Mouse (Mus musculus): ENCODE results near the gene Rgl2. TPM values are rescaled to one million over a fixed set of nuclear protein-coding genes. Genes with fewer than 3 reads are reported as not detected.
A peak's percentile ranks its signal among the peaks of the same experiment; 100 is the strongest.

Gene Rgl2
- polyA plus RNA-seq, 1 experiment from 2014 or later = 27.2 TPM

- peak overlapping the region; percentile 75 for H3K4me3 ChIP-seq (ENCODE audit: low read depth, low read length)
- DNase-seq (ENCODE audit: low spot score) (no peak), ATAC-seq (no peak)
- peak overlapping the region; percentile 74 for H3K4me2 ChIP-seq (ENCODE audit: low read length)
- H3K4me1 ChIP-seq (ENCODE audit: control insufficient read depth, insufficient read depth, low read length) = peaks cover 22% of the 10 kb centered on the region
- H3K9ac ChIP-seq (ENCODE audit: low read length) = peak overlapping the region; percentile 83
- H3K27me3 ChIP-seq (replicated peaks; ENCODE audit: control insufficient read depth, insufficient read depth, low read length) = no peaks in the 10 kb centered on the region
- peaks cover 57% of the 10 kb centered on the region for H3K36me3 ChIP-seq (ENCODE audit: control insufficient read depth, insufficient read depth, low read length)
- peak overlapping the region; percentile 80 for H3K27ac ChIP-seq (ENCODE audit: low read depth, low read length)
- 10% methylated on average over 10 of the region's 10 CpGs for WGBS
- H3K9me3 ChIP-seq (replicated peaks; ENCODE audit: control insufficient read depth, low read length) = no peaks in the 10 kb centered on the region
Measured at GRCm38 (mm10) chr17:33956336-33956735, 27.0 kb downstream of the Rgl2 start.

GRCm38 (mm10) chr17:33957493-33957892 is 28.1 kb downstream of the Rgl2 start:
- Histone ChIP-seq H3K36me3 (ENCODE audit: control insufficient read depth, insufficient read depth, low read length) (peaks cover 58% of the 10 kb centered on the region), H3K4me1 (ENCODE audit: control insufficient read depth, insufficient read depth, low read length) (peaks cover 16% of the 10 kb centered on the region), H3K9ac (ENCODE audit: low read length) (no peak overlapping the region), H3K27ac (ENCODE audit: low read depth, low read length) (no peak overlapping the region), H3K27me3 (replicated peaks; ENCODE audit: control insufficient read depth, insufficient read depth, low read length) (no peaks in the 10 kb centered on the region), H3K4me3 (ENCODE audit: low read depth, low read length) (no peak overlapping the region), H3K9me3 (replicated peaks; ENCODE audit: control insufficient read depth, low read length) (no peaks in the 10 kb centered on the region), H3K4me2 (ENCODE audit: low read length) (no peak overlapping the region)
- DNase-seq (ENCODE audit: low spot score) (no peak), ATAC-seq (no peak)
- WGBS = 92% methylated on average over 6 of the region's 6 CpGs

- ATAC-seq (no peak), DNase-seq (ENCODE audit: low spot score) (no peak)
- H3K36me3 ChIP-seq (ENCODE audit: control insufficient read depth, insufficient read depth, low read length) = peaks cover 58% of the 10 kb centered on the region
- H3K4me3 ChIP-seq (ENCODE audit: low read depth, low read length) = no peak overlapping the region
- H3K4me2 ChIP-seq (ENCODE audit: low read length) = no peak overlapping the region
- no peaks in the 10 kb centered on the region for H3K9me3 ChIP-seq (replicated peaks; ENCODE audit: control insufficient read depth, low read length)
- no peak overlapping the region for H3K27ac ChIP-seq (ENCODE audit: low read depth, low read length)
- peaks cover 16% of the 10 kb centered on the region for H3K4me1 ChIP-seq (ENCODE audit: control insufficient read depth, insufficient read depth, low read length)
- 93% methylated on average over 11 of the region's 11 CpGs for WGBS
- H3K27me3 ChIP-seq (replicated peaks; ENCODE audit: control insufficient read depth, insufficient read depth, low read length) = no peaks in the 10 kb centered on the region
- no peak overlapping the region; the same call in 1 of the 2 replicates for H3K9ac ChIP-seq (ENCODE audit: low read length)
Measured at GRCm38 (mm10) chr17:33958451-33958850, 29.1 kb downstream of the Rgl2 start.

GRCm38 (mm10) chr17:33959135-33959534 is 29.8 kb downstream of the Rgl2 start:
- Histone ChIP-seq H3K27ac (ENCODE audit: low read depth, low read length) (no peak overlapping the region), H3K4me2 (ENCODE audit: low read length) (no peak overlapping the region), H3K36me3 (ENCODE audit: control insufficient read depth, insufficient read depth, low read length) (peaks cover 57% of the 10 kb centered on the region), H3K4me3 (ENCODE audit: low read depth, low read length) (no peak overlapping the region), H3K9ac (ENCODE audit: low read length) (no peak overlapping the region; the same call in 1 of the 2 replicates), H3K27me3 (replicated peaks; ENCODE audit: control insufficient read depth, insufficient read depth, low read length) (no peaks in the 10 kb centered on the region), H3K9me3 (replicated peaks; ENCODE audit: control insufficient read depth, low read length) (no peaks in the 10 kb centered on the region), H3K4me1 (ENCODE audit: control insufficient read depth, insufficient read depth, low read length) (peaks cover 13% of the 10 kb centered on the region)
- DNase-seq (ENCODE audit: low spot score) (no peak), ATAC-seq (no peak)
- 95% methylated on average over 13 of the region's 13 CpGs for WGBS

- peaks cover 7% of the 10 kb centered on the region for H3K4me1 ChIP-seq (ENCODE audit: control insufficient read depth, insufficient read depth, low read length)
- H3K9me3 ChIP-seq (replicated peaks; ENCODE audit: control insufficient read depth, low read length) = no peaks in the 10 kb centered on the region
- 94% methylated on average over 15 of the region's 15 CpGs for WGBS
- no peak overlapping the region for H3K9ac ChIP-seq (ENCODE audit: low read length)
- H3K4me2 ChIP-seq (ENCODE audit: low read length) = no peak overlapping the region
- H3K27me3 ChIP-seq (replicated peaks; ENCODE audit: control insufficient read depth, insufficient read depth, low read length) = no peaks in the 10 kb centered on the region
- H3K36me3 ChIP-seq (ENCODE audit: control insufficient read depth, insufficient read depth, low read length) = peaks cover 58% of the 10 kb centered on the region
- DNase-seq (ENCODE audit: low spot score) (no peak), ATAC-seq (no peak)
- H3K4me3 ChIP-seq (ENCODE audit: low read depth, low read length) = no peak overlapping the region
- H3K27ac ChIP-seq (ENCODE audit: low read depth, low read length) = no peak overlapping the region
Measured at GRCm38 (mm10) chr17:33959948-33960347, 30.6 kb downstream of the Rgl2 start.

- Histone ChIP-seq H3K27ac (ENCODE audit: low read depth, low read length) (no peak overlapping the region), H3K4me2 (ENCODE audit: low read length) (no peak overlapping the region), H3K9me3 (replicated peaks; ENCODE audit: control insufficient read depth, low read length) (no peaks in the 10 kb centered on the region), H3K9ac (ENCODE audit: low read length) (no peak overlapping the region), H3K36me3 (ENCODE audit: control insufficient read depth, insufficient read depth, low read length) (peaks cover 75% of the 10 kb centered on the region), H3K27me3 (replicated peaks; ENCODE audit: control insufficient read depth, insufficient read depth, low read length) (no peaks in the 10 kb centered on the region), H3K4me3 (ENCODE audit: low read depth, low read length) (no peak overlapping the region), H3K4me1 (ENCODE audit: control insufficient read depth, insufficient read depth, low read length) (no peaks in the 10 kb centered on the region)
- no peak for DNase-seq (ENCODE audit: low spot score)
- WGBS = 88% methylated on average over 7 of the region's 7 CpGs
- ATAC-seq = no peak
Measured at GRCm38 (mm10) chr17:33962876-33963275, 33.5 kb downstream of the Rgl2 start.

- no peak overlapping the region for H3K4me2 ChIP-seq (ENCODE audit: low read length)
- H3K36me3 ChIP-seq (ENCODE audit: control insufficient read depth, insufficient read depth, low read length) = peaks cover 55% of the 10 kb centered on the region
Measured at GRCm38 (mm10) chr17:33965082-33965845, 35.9 kb downstream of the Rgl2 start.

GRCm38 (mm10) chr17:33965846-33966550 is 36.7 kb downstream of the Rgl2 start:
- H3K27me3 ChIP-seq (replicated peaks; ENCODE audit: control insufficient read depth, insufficient read depth, low read length) = no peaks in the 10 kb centered on the region
- WGBS = 92% methylated on average over 16 of the region's 16 CpGs

More at GRCm38 (mm10) chr17:33965082-33965845, 35.9 kb downstream of the Rgl2 start:
- Histone ChIP-seq H3K9me3 (replicated peaks; ENCODE audit: control insufficient read depth, low read length) (no peaks in the 10 kb centered on the region), H3K4me1 (ENCODE audit: control insufficient read depth, insufficient read depth, low read length) (no peaks in the 10 kb centered on the region), H3K27me3 (replicated peaks; ENCODE audit: control insufficient read depth, insufficient read depth, low read length) (no peaks in the 10 kb centered on the region), H3K27ac (ENCODE audit: low read depth, low read length) (no peak overlapping the region), H3K4me3 (ENCODE audit: low read depth, low read length) (no peak overlapping the region), H3K9ac (ENCODE audit: low read length) (no peak overlapping the region)
- DNase-seq (ENCODE audit: low spot score) = no peak
- no peak for ATAC-seq
- 92% methylated on average over 17 of the region's 17 CpGs for WGBS

GRCm38 (mm10) chr17:33968489-33968888 is 39.1 kb downstream of the Rgl2 start:
- ATAC-seq = peak; percentile 82

More at GRCm38 (mm10) chr17:33965846-33966550, 36.7 kb downstream of the Rgl2 start:
- Histone ChIP-seq H3K27ac (ENCODE audit: low read depth, low read length) (no peak overlapping the region), H3K4me3 (ENCODE audit: low read depth, low read length) (no peak overlapping the region), H3K4me1 (ENCODE audit: control insufficient read depth, insufficient read depth, low read length) (no peaks in the 10 kb centered on the region), H3K9ac (ENCODE audit: low read length) (no peak overlapping the region), H3K4me2 (ENCODE audit: low read length) (no peak overlapping the region), H3K9me3 (replicated peaks; ENCODE audit: control insufficient read depth, low read length) (no peaks in the 10 kb centered on the region), H3K36me3 (ENCODE audit: control insufficient read depth, insufficient read depth, low read length) (peaks cover 49% of the 10 kb centered on the region)
- ATAC-seq (no peak), DNase-seq (ENCODE audit: low spot score) (no peak)

More at GRCm38 (mm10) chr17:33968489-33968888, 39.1 kb downstream of the Rgl2 start:
- Histone ChIP-seq H3K4me3 (ENCODE audit: low read depth, low read length) (no peak overlapping the region), H3K9ac (ENCODE audit: low read length) (no peak overlapping the region), H3K36me3 (ENCODE audit: control insufficient read depth, insufficient read depth, low read length) (peaks cover 24% of the 10 kb centered on the region), H3K9me3 (replicated peaks; ENCODE audit: control insufficient read depth, low read length) (no peaks in the 10 kb centered on the region), H3K27me3 (replicated peaks; ENCODE audit: control insufficient read depth, insufficient read depth, low read length) (no peaks in the 10 kb centered on the region), H3K4me1 (ENCODE audit: control insufficient read depth, insufficient read depth, low read length) (no peaks in the 10 kb centered on the region), H3K4me2 (ENCODE audit: low read length) (no peak overlapping the region), H3K27ac (ENCODE audit: low read depth, low read length) (no peak overlapping the region)
- WGBS = 2% methylated on average over 9 of the region's 9 CpGs
- DNase-seq (ENCODE audit: low spot score) = peak; percentile 85

All from forebrain, embryonic 14.5 days (tissue).